Mouse (Mus musculus) midbrain, embryonic 11.5 days (tissue): ENCODE results near the gene Hist4h4. TPM values are rescaled to one million over a fixed set of nuclear protein-coding genes. Genes with fewer than 3 reads are reported as not detected.

ENCODE experiments used
- ATAC-seq: fragments of 200-750 bp; cut with Nextera tagmentation; 2 replicates; pipeline ENCODE4 v1.8.0; 2017; ENCODE audit warnings: moderate TSS enrichment, moderate library complexity; ENCODE audit not compliant: low FRiP score
- DNase-seq: peaks from one replicate; pipeline ENCODE4 v3.0.0; 2015; ENCODE audit warnings: low spot score; ENCODE audit errors: missing footprints
- H3K27ac ChIP-seq: fragments of 300-500 bp; sonication (generic); 2 replicates; pipeline ENCODE4 v1.5.1; 2014; ENCODE audit warnings: low read depth, low read length
- H3K27me3 ChIP-seq: fragments of 300-500 bp; sonication (generic); 2 replicates; pipeline ENCODE4 v1.6.1; 2014; ENCODE audit warnings: mild to moderate bottlenecking, low read length, moderate library complexity, mixed read lengths; ENCODE audit not compliant: control insufficient read depth, insufficient read depth
- H3K36me3 ChIP-seq: fragments of 300-500 bp; sonication (generic); 2 replicates; pipeline ENCODE4 v1.6.1; 2014; ENCODE audit warnings: mild to moderate bottlenecking, low read length, moderate library complexity, mixed read lengths; ENCODE audit not compliant: control insufficient read depth, insufficient read depth
- H3K4me1 ChIP-seq: fragments of 300-500 bp; sonication (generic); 2 replicates; pipeline ENCODE4 v1.6.1; 2014; ENCODE audit warnings: low read length; ENCODE audit not compliant: control insufficient read depth, insufficient read depth
- H3K4me2 ChIP-seq: fragments of 300-500 bp; sonication (generic); 2 replicates; pipeline ENCODE4 v1.6.1; 2014; ENCODE audit warnings: mild to moderate bottlenecking, moderate library complexity
- H3K4me3 ChIP-seq: fragments of 300-500 bp; sonication (generic); 2 replicates; pipeline ENCODE4 v1.5.1; 2014; ENCODE audit warnings: low read depth, low read length
- H3K9ac ChIP-seq: fragments of 300-500 bp; sonication (generic); 2 replicates; pipeline ENCODE4 v1.6.1; 2014; ENCODE audit warnings: low read length
- H3K9me3 ChIP-seq: fragments of 300-500 bp; sonication (generic); 2 replicates; pipeline ENCODE4 v1.6.1; 2016; ENCODE audit warnings: low read length; ENCODE audit not compliant: control insufficient read depth
- WGBS: fragments of 180-500 bp; shearing (Covaris S2); extraction: QIAGEN DNeasy Blood & Tissue Kit; methylation state at CpG from one replicate; pipeline ENCODE4 v1.1.7; 2014; 5-methylcytosine and 5-hydroxymethylcytosine counted together
- polyA plus RNA-seq: library from polyadenylated mRNA; unstranded; fragments of >200 nt; fragmentation: Nextera tagmentation; extraction: Ambion mirVana; gene quantifications from 2 replicates; pipeline ENCODE4 v1.2.1, GENCODE M21; 2014

Gene Hist4h4
- 0.55 and 0.67 TPM in 2 replicates for polyA plus RNA-seq

DNA sequence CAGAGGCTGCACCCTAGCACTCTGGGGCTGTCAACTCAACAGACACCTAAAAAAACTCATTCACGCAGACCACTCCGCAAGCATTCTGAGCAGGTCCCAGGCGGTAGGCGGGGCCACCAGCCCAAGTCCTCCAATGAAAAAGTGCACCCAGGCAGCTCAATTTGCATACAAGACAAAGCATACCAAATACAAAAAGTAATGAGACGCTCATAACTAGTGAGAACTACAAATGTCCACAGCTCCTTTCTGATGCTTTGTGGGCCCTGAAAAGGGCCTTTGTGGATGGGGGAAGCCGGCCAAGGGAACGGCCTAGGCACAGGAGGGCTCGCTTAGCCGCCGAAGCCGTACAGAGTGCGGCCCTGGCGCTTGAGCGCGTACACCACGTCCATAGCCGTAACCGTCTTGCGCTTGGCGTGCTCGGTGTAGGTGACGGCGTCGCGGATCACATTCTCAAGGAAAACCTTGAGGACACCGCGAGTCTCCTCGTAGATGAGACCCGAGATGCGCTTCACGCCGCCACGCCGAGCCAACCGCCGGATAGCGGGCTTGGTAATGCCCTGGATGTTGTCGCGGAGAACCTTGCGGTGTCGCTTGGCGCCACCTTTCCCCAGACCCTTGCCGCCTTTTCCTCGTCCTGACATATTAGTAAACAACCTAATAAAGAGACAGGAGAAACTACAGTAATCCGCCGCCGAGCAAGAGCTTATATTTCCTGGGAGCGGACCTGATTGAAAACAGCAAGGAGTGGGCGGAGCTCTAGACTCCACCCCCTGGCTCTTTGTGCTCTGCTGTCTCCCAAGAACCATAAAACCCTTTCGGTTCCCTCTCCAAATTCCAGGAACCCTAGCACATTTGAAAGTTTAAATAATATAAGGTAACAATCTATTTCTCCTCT lies at the start of gene Hist4h4:
Hist4h4 (minus strand) TSS at position 677 of the 895 bp plus-strand sequence.
- Histone ChIP-seq H3K9me3 (no peaks in the 10 kb centered on the region), H3K4me3 (peak within 1 kb of the TSS; percentile 69), H3K4me2 (peak within 1 kb of the TSS; percentile 80), H3K4me1 (peaks cover 9% of the 10 kb centered on the region; the same call in 1 of the 2 replicates), H3K36me3 (no peaks in the 10 kb centered on the region), H3K27me3 (no peaks in the 10 kb centered on the region), H3K9ac (peak within 1 kb of the TSS; percentile 95), H3K27ac (peak within 1 kb of the TSS; percentile 100)
- ATAC-seq (peak; percentile 74), DNase-seq (peak; percentile 100)
- WGBS, result under 1% methylated on average over 50 of the region's 50 CpGs

- H3K9me3 ChIP-seq, result no peaks in the 10 kb centered on the region
- no peak overlapping the region for H3K4me2 ChIP-seq
- no peaks in the 10 kb centered on the region for H3K27me3 ChIP-seq
- H3K36me3 ChIP-seq, result no peaks in the 10 kb centered on the region
- WGBS, result 57% methylated on average over 3 of the region's 3 CpGs
- no peak overlapping the region for H3K4me3 ChIP-seq
- ATAC-seq (no peak), DNase-seq (peak; percentile 80)
- no peaks in the 10 kb centered on the region for H3K4me1 ChIP-seq
- H3K27ac ChIP-seq, result no peak overlapping the region
- no peak overlapping the region for H3K9ac ChIP-seq
Observed at GRCm38 (mm10) chr6:136852762-136853161, 48.5 kb upstream of the Hist4h4 start.

- no peak overlapping the region for H3K4me3 ChIP-seq
- H3K36me3 ChIP-seq, result no peaks in the 10 kb centered on the region
- H3K4me1 ChIP-seq, result no peaks in the 10 kb centered on the region
- no peaks in the 10 kb centered on the region for H3K27me3 ChIP-seq
- no peaks in the 10 kb centered on the region for H3K9me3 ChIP-seq
- ATAC-seq (no peak), DNase-seq (no peak)
- H3K27ac ChIP-seq, result no peak overlapping the region
- no peak overlapping the region for H3K9ac ChIP-seq
- H3K4me2 ChIP-seq, result no peak overlapping the region
- WGBS, result 92% methylated on average over 4 of the region's 4 CpGs
Observed at GRCm38 (mm10) chr6:136852348-136852747, 48.1 kb upstream of the Hist4h4 start.

- Histone ChIP-seq H3K4me2 (no peak overlapping the region), H3K4me1 (no peaks in the 10 kb centered on the region), H3K27me3 (no peaks in the 10 kb centered on the region), H3K27ac (no peak overlapping the region), H3K36me3 (no peaks in the 10 kb centered on the region), H3K9me3 (no peaks in the 10 kb centered on the region), H3K4me3 (no peak overlapping the region), H3K9ac (no peak overlapping the region)
- ATAC-seq, result no peak
- WGBS, result 78% methylated on average over 6 of the region's 6 CpGs
- peak; percentile 75 for DNase-seq
Observed at GRCm38 (mm10) chr6:136850267-136850666, 46.1 kb upstream of the Hist4h4 start.

DNA sequence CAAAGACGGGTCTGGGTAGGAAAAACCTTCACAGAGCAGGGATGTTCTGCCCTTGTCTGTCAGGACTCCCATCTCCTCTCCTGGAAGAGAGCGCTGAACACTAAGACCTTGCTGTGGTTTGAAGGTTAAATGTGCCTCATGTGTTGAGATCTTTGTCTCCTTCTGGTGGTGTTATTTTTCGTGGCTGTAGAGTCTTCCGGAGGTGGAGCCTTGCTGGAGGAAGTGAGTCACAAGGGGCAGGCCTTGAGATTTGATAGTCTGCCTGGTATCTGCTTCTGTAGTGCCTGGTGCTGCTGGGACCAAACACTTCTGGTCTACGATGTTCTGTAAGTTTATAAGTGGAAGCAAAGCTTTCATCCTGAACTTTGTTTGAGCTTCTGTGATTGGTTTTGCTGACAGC lies 44.8 kb upstream of the Hist4h4 start:
- ATAC-seq, result no peak
- Histone ChIP-seq H3K27me3 (no peaks in the 10 kb centered on the region), H3K36me3 (no peaks in the 10 kb centered on the region), H3K4me2 (no peak overlapping the region), H3K9ac (no peak overlapping the region), H3K9me3 (no peaks in the 10 kb centered on the region), H3K4me3 (no peak overlapping the region), H3K4me1 (no peaks in the 10 kb centered on the region), H3K27ac (no peak overlapping the region)
- 89% methylated on average over 5 of the region's 5 CpGs for WGBS
- DNase-seq, result no peak

DNA sequence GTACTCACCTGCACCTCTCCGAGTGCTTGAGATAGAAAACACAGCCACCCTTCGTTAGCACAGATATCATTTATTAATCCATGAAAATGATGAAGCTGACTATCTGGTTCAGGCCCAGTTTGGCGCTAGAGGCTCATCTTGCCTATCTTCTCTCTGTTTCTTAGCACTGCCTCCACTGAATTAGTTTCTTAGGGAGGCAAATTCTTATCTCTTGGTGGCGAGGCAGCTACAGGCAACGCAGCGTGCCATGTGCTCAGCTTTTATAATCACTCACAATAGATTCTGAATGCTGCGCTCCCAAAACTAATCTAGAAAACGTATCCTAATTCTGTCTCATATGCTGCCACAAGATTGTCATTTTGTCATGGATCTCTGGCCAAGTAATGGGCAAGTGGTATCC lies 44.2 kb upstream of the Hist4h4 start:
- no peak overlapping the region for H3K4me3 ChIP-seq
- 92% methylated on average over 8 of the region's 8 CpGs for WGBS
- DNase-seq (no peak), ATAC-seq (no peak)
- no peaks in the 10 kb centered on the region for H3K36me3 ChIP-seq
- no peaks in the 10 kb centered on the region for H3K9me3 ChIP-seq
- H3K4me2 ChIP-seq, result no peak overlapping the region
- H3K9ac ChIP-seq, result no peak overlapping the region
- no peaks in the 10 kb centered on the region for H3K27me3 ChIP-seq
- no peaks in the 10 kb centered on the region for H3K4me1 ChIP-seq
- no peak overlapping the region for H3K27ac ChIP-seq

- Histone ChIP-seq H3K9me3 (no peaks in the 10 kb centered on the region), H3K36me3 (no peaks in the 10 kb centered on the region), H3K4me2 (no peak overlapping the region), H3K27me3 (no peaks in the 10 kb centered on the region), H3K4me1 (no peaks in the 10 kb centered on the region), H3K9ac (no peak overlapping the region), H3K4me3 (no peak overlapping the region), H3K27ac (no peak overlapping the region)
- 28% methylated on average over 2 of the region's 2 CpGs for WGBS
- DNase-seq (peak; percentile 86), ATAC-seq (no peak)
Observed at GRCm38 (mm10) chr6:136847790-136848189, 43.6 kb upstream of the Hist4h4 start.

- DNase-seq, result peak; percentile 82
- Histone ChIP-seq H3K27me3 (no peaks in the 10 kb centered on the region), H3K4me3 (no peak overlapping the region), H3K4me2 (no peak overlapping the region), H3K27ac (no peak overlapping the region), H3K9me3 (no peaks in the 10 kb centered on the region), H3K4me1 (no peaks in the 10 kb centered on the region), H3K9ac (no peak overlapping the region), H3K36me3 (no peaks in the 10 kb centered on the region)
- 94% methylated on average over 3 of the region's 3 CpGs for WGBS
- ATAC-seq, result no peak
Observed at GRCm38 (mm10) chr6:136847267-136847666, 43.1 kb upstream of the Hist4h4 start.

DNA sequence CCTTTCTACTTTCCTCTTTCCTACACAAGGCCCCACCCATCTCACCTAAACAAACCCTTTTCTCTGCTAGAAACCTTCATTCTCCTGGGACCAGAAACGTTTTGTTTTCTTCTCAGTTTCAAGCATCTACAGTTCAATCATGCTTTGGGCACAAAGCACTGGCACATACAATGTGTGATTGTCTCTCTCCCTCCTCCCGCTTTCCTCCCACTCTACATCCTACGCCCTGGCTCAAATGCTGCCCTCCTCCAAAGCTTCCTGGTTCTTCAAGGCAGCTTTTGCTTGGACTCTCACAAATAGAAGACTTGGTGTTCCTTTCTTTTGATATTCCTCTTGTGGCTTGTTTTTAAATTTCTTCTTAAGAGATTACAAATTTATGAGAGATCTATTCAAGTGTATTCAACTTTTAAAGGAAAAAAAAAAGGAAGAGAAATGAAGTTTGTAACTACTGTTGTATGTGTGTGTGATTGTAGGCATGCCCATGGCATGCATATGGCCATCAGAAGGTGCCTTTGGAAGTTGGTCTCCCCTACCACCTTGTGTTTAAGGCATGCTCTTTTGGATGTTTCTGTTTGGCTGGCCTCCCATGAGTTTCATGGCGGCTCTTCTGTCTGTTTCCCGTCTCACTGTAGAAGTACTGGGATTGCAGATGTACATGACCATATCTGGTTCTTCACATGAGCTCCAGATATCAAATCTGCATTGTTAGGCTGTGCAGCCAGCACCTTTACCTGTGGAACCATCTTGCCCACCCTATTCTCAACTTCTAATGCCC lies 41.7 kb upstream of the Hist4h4 start:
- Histone ChIP-seq H3K4me2 (no peak overlapping the region), H3K9me3 (no peaks in the 10 kb centered on the region), H3K27me3 (no peaks in the 10 kb centered on the region), H3K9ac (no peak overlapping the region), H3K36me3 (no peaks in the 10 kb centered on the region), H3K4me1 (no peaks in the 10 kb centered on the region), H3K27ac (no peak overlapping the region), H3K4me3 (no peak overlapping the region)
- ATAC-seq (no peak), DNase-seq (peak; percentile 51)
- 80% methylated on average over 5 of the region's 5 CpGs for WGBS
